Mouse (Mus musculus) lung, postnatal 0 days (tissue): Measurements from ENCODE around the gene Cntn4.

Source experiments
- CTCF ChIP-seq: IDR thresholded peaks from 2 replicates; pipeline ENCODE4 v1.5.1; 2016; ENCODE audit warnings: antibody characterized with exemption, mild to moderate bottlenecking
- EP300 ChIP-seq: IDR thresholded peaks from 2 replicates; pipeline ENCODE4 v1.6.1; 2016; ENCODE audit warnings: antibody characterized with exemption, mild to moderate bottlenecking, control low read depth

DNA sequence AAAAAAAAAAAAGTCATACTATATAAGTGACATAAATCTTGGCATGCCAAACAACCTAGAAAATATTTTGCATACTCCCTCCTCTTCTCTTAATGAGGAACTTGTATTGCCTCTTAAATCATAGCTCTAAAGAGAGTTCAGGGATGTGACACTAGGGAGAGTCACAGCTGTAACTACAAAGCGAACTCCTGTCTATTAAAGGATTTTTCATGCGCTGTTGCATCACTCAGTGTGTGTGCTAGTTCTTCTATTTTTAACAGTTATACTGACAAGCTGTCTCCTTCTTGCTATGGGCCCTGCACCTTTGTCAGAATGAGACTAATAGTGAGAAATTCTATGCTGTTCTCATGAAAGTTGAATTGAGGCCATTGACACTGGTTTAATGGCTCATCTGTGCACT lies 588.8 kb downstream of the Cntn4 start:
- no peak for TF ChIP-seq EP300
- TF ChIP-seq CTCF = no peak
